Mouse (Mus musculus): ENCODE measurements around the gene Fgf2. TPM values are rescaled to one million over a fixed set of nuclear protein-coding genes. Genes with fewer than 3 reads are reported as not detected.
A peak's percentile ranks its signal among the peaks of the same experiment; 100 is the strongest.

Fgf2 gene
- polyA plus RNA-seq, 1 experiment from 2014 or later: 1.3 TPM

GRCm38 (mm10) chr3:37366381-37367053 lies 18.4 kb downstream of the Fgf2 start:
- H3K27ac ChIP-seq: no peak overlapping the region
- H3K9ac ChIP-seq (ENCODE audit: low read depth, low read length): no peak overlapping the region
- H3K4me1 ChIP-seq (replicated peaks; ENCODE audit: insufficient read depth, low read length): no peaks in the 10 kb centered on the region
- no peaks in the 10 kb centered on the region for H3K9me3 ChIP-seq (replicated peaks; ENCODE audit: low read length)
- ATAC-seq (replicated peaks; ENCODE audit: low FRiP score, low read depth) (no peak), DNase-seq (ENCODE audit: low spot score) (no peak)
- no peaks in the 10 kb centered on the region for H3K36me3 ChIP-seq (ENCODE audit: insufficient read depth, low read length)
- WGBS: 54% methylated on average over 4 of the region's 4 CpGs
- no peak for TF ChIP-seq CTCF (IDR thresholded peaks at IDR 0.05; ENCODE audit: low read depth)
- no peak overlapping the region for H3K4me2 ChIP-seq (ENCODE audit: low read length)
- no peaks in the 10 kb centered on the region for H3K27me3 ChIP-seq (ENCODE audit: insufficient read depth, low read length)
- no peak overlapping the region for H3K4me3 ChIP-seq (replicated peaks; ENCODE audit: low read depth, low read length)

DNA sequence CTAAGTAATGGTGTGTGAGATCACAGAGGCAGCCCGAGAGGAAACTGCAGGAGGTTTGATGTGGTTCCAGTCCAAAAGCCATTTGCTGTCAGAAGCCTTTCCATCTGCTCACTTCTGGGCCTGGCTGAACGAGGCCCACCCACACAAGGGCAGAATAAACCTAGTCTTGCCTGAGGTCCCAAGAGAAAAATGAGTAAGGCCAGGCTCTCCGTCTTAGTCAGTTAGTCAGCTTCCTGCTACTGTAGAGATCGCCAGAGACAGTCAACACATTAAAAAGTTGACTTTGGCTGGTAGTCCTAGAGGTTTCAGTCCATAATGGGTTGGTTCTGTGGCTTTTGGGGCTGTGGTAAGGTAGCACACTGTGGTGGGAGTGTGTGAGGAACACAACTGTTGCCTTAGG lies 22.3 kb downstream of the Fgf2 start:
- Histone ChIP-seq H3K4me1 (replicated peaks; ENCODE audit: insufficient read depth, low read length) (no peaks in the 10 kb centered on the region), H3K9ac (ENCODE audit: low read depth, low read length) (no peak overlapping the region), H3K4me2 (ENCODE audit: low read length) (no peak overlapping the region), H3K27me3 (ENCODE audit: insufficient read depth, low read length) (no peaks in the 10 kb centered on the region), H3K9me3 (replicated peaks; ENCODE audit: low read length) (no peaks in the 10 kb centered on the region), H3K27ac (no peak overlapping the region), H3K36me3 (ENCODE audit: insufficient read depth, low read length) (no peaks in the 10 kb centered on the region), H3K4me3 (replicated peaks; ENCODE audit: low read depth, low read length) (no peak overlapping the region)
- DNase-seq (ENCODE audit: low spot score): peak; percentile 46
- no peak for TF ChIP-seq CTCF (IDR thresholded peaks at IDR 0.05; ENCODE audit: low read depth)
- no peak for ATAC-seq (replicated peaks; ENCODE audit: low FRiP score, low read depth)
- 23% methylated on average over 4 of the region's 4 CpGs for WGBS

DNA sequence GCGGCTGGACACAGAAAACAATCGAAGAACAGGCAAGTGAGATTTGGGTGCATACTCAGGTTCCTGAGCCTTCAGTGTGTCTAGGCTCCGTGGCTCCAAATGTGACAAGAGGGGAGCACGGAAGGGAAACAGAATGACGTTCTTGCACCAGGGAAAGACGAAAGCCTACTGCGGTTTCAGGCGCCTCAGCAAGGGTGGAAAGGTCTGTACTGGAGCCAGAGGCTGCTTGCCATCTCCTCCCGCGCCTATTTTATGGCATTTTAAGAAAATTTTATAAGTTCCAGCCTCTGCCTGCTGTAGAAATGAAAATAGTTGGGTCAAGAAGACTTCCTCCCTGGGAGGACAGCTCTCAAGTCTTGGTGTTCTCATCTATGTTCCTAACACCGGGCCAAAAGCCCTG lies 25.6 kb downstream of the Fgf2 start:
- H3K9me3 ChIP-seq (replicated peaks; ENCODE audit: low read length): no peaks in the 10 kb centered on the region
- H3K27me3 ChIP-seq (ENCODE audit: insufficient read depth, low read length): no peaks in the 10 kb centered on the region
- TF ChIP-seq CTCF (IDR thresholded peaks at IDR 0.05; ENCODE audit: low read depth): no peak
- no peak overlapping the region for H3K9ac ChIP-seq (ENCODE audit: low read depth, low read length)
- DNase-seq (ENCODE audit: low spot score) (peak; percentile 65), ATAC-seq (replicated peaks; ENCODE audit: low FRiP score, low read depth) (no peak)
- H3K4me3 ChIP-seq (replicated peaks; ENCODE audit: low read depth, low read length): no peak overlapping the region
- peak overlapping the region; percentile 43; the same call in 1 of the 2 replicates for H3K27ac ChIP-seq
- WGBS: 61% methylated on average over 11 of the region's 11 CpGs
- no peaks in the 10 kb centered on the region for H3K36me3 ChIP-seq (ENCODE audit: insufficient read depth, low read length)
- H3K4me1 ChIP-seq (replicated peaks; ENCODE audit: insufficient read depth, low read length): 0 out of 2 replicates have a peak, but pooled peaks cover 3% of the 10 kb centered on the region
- H3K4me2 ChIP-seq (ENCODE audit: low read length): no peak overlapping the region

- DNase-seq (ENCODE audit: low spot score): peak; percentile 59
- no peak overlapping the region for H3K9ac ChIP-seq (ENCODE audit: low read depth, low read length)
- H3K27ac ChIP-seq: no peak overlapping the region
- no peak overlapping the region for H3K4me2 ChIP-seq (ENCODE audit: low read length)
- peak; percentile 50; the same call in 1 of the 2 replicates for ATAC-seq (replicated peaks; ENCODE audit: low FRiP score, low read depth)
- H3K27me3 ChIP-seq (ENCODE audit: insufficient read depth, low read length): no peaks in the 10 kb centered on the region
- H3K4me1 ChIP-seq (replicated peaks; ENCODE audit: insufficient read depth, low read length): 0 out of 2 replicates have a peak, but pooled peaks cover 3% of the 10 kb centered on the region
- no peak overlapping the region for H3K4me3 ChIP-seq (replicated peaks; ENCODE audit: low read depth, low read length)
- H3K36me3 ChIP-seq (ENCODE audit: insufficient read depth, low read length): no peaks in the 10 kb centered on the region
- no peaks in the 10 kb centered on the region for H3K9me3 ChIP-seq (replicated peaks; ENCODE audit: low read length)
- no peak for TF ChIP-seq CTCF (IDR thresholded peaks at IDR 0.05; ENCODE audit: low read depth)
- WGBS: 35% methylated on average over 6 of the region's 6 CpGs
These were observed 29.8 kb downstream of the Fgf2 start for GRCm38 (mm10) chr3:37377926-37378325.

DNA sequence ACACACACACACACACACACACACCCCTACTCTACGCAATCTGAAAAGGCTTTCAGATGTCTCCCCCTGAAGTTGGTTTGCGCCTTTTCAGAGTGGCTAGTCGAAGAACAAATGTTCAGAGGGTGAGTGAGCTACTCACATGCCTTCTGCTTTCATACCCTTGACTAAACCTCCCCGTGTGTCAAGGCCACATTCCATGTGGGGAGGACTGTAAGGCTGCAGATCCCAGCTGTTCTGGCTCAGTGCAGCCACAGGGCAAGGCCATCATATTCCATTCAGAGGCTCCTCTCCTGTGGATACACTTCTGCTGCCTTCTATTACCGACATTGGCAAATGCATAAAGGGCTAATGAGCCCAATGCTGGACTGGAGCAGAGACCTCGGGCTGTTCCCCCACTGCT lies 30.3 kb downstream of the Fgf2 start:
- no peak overlapping the region for H3K4me3 ChIP-seq (replicated peaks; ENCODE audit: low read depth, low read length)
- no peak for TF ChIP-seq CTCF (IDR thresholded peaks at IDR 0.05; ENCODE audit: low read depth)
- peak overlapping the region; percentile 31; the same call in 1 of the 2 replicates for H3K27ac ChIP-seq
- no peaks in the 10 kb centered on the region for H3K27me3 ChIP-seq (ENCODE audit: insufficient read depth, low read length)
- no peak overlapping the region for H3K9ac ChIP-seq (ENCODE audit: low read depth, low read length)
- DNase-seq (ENCODE audit: low spot score): peak; percentile 80
- no peak overlapping the region for H3K4me2 ChIP-seq (ENCODE audit: low read length)
- H3K9me3 ChIP-seq (replicated peaks; ENCODE audit: low read length): no peaks in the 10 kb centered on the region
- ATAC-seq (replicated peaks; ENCODE audit: low FRiP score, low read depth): peak; percentile 74
- WGBS: 41% methylated on average over 6 of the region's 6 CpGs
- H3K36me3 ChIP-seq (ENCODE audit: insufficient read depth, low read length): no peaks in the 10 kb centered on the region
- H3K4me1 ChIP-seq (replicated peaks; ENCODE audit: insufficient read depth, low read length): 0 out of 2 replicates have a peak, but pooled peaks cover 3% of the 10 kb centered on the region

GRCm38 (mm10) chr3:37379201-37379600 lies 31.1 kb downstream of the Fgf2 start:
- ATAC-seq (replicated peaks; ENCODE audit: low FRiP score, low read depth): no peak
- Histone ChIP-seq H3K27ac (peak overlapping the region; percentile 31; the same call in 1 of the 2 replicates), H3K27me3 (ENCODE audit: insufficient read depth, low read length) (no peaks in the 10 kb centered on the region), H3K4me3 (replicated peaks; ENCODE audit: low read depth, low read length) (no peak overlapping the region), H3K4me2 (ENCODE audit: low read length) (no peak overlapping the region), H3K9me3 (replicated peaks; ENCODE audit: low read length) (no peaks in the 10 kb centered on the region), H3K9ac (ENCODE audit: low read depth, low read length) (no peak overlapping the region), H3K36me3 (ENCODE audit: insufficient read depth, low read length) (no peaks in the 10 kb centered on the region), H3K4me1 (replicated peaks; ENCODE audit: insufficient read depth, low read length) (0 out of 2 replicates have a peak, but pooled peaks cover 3% of the 10 kb centered on the region)
- TF ChIP-seq CTCF (IDR thresholded peaks at IDR 0.05; ENCODE audit: low read depth): peak; percentile 19; the same call in 1 of the 2 replicates
- WGBS: 80% methylated on average over 14 of the region's 14 CpGs
- peak; percentile 42 for DNase-seq (ENCODE audit: low spot score)

All from kidney, postnatal 0 days (tissue).